Mouse (Mus musculus) c-Kit-negative CD71-positive TER-119-positive erythroid progenitor cells, embryonic 14.5 days (primary cell): Measurements from ENCODE around the gene Acot1.
A peak's percentile ranks its signal among the peaks of the same experiment; 100 is the strongest.
"Not testable (repeated sequence)": the region's sequence is repeated elsewhere in the genome, so short reads cannot be mapped to it uniquely, and the experiment has no call there.

Experiments used
- DNase-seq: peaks from one replicate; pipeline ENCODE4 v3.0.0-alpha.2; 2013; ENCODE audit warnings: low read depth, low spot score

Gene Acot1

DNA sequence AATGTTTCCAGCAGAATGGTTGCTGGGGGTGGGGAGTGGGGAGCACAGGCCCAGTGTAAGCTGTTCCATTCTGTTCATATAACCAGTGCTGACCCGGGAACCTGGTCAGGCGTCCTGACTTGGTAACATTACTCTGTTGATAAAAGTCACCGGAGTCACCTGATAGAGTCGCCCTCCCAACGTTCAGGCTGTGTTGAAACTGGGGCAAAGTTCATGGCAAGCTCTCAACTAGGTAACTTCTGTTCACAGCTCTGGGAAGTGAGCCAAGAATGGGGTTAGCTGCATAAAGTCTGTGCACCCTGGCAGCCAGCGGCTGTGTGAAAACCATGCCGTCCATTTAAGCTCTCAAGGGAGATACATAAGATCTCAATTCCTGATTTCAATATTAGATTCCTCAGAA is 11.2 kb downstream of the Acot1 start:
- not testable (repeated sequence) for DNase-seq

DNA sequence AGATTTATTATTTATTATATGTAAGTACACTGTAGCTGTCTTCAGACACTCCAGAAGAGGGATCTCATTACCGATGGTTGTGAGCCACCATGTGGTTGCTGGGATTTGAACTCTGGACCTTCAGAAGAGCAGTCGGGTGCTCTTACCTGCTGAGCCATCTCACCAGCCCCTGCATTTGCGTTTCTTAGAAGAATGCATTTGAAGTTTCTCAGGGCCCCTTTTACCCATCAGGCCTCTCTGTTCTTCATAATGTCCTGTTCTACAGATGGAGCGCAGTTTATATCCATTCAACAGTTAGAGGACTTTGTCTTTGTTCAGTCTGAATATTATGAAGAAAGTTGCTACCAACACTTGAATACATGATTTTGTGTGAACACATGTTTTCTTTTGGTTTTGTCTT is 13.0 kb downstream of the Acot1 start:
- DNase-seq: not testable (repeated sequence)

DNA sequence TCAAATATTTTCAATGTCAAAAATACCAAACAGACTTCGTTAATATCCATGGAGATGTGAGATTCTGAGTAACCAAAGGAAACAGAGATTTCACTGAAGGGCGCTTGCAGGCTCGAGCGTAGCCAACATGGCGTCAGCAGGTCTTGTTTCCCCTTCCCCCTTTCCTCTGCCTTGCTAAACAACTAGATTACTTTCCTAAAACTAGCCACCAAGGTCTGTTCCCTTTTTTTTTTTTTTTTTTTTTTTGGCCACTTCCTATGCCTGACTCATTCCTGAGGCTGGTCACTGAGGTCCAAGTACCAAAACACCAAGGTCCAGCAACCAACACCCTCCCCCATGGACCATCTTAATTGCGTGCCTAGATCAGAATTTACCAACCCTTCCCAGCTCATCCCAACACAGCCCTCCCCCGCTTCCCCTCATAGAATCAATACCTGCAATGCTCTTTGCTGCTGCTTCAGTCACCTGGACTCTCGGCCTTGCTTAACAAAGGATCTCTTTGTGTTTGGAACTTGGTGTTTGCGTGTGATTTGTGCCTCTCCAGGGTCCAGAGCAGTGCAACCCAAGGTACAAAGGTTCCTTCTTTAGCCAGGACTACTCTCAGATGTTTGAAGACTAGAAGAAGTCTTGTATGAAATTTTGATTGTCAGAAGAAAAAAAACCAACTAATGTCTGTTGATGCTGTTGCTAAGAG is 13.9 kb downstream of the Acot1 start:
- no peak for DNase-seq

DNA sequence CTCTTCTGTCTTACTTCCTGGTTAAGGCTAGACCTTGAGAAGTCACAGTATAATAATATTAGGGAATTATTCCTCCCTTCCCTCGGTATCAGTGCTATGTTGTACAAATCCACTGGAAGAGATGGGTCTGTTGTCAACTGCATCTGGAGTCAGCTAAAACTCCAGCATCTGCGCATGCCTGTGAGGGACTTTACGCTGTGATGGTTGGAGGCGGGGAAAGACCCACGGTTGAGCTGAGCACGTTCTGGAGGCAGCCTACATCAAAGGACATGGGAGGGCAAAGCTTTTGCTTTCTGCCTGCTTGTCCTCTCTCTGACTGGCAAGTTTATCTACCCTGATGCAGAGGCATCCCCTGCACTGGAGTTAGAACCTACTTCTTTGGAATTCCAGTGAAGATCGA is 16.6 kb downstream of the Acot1 start:
- DNase-seq: no peak

DNA sequence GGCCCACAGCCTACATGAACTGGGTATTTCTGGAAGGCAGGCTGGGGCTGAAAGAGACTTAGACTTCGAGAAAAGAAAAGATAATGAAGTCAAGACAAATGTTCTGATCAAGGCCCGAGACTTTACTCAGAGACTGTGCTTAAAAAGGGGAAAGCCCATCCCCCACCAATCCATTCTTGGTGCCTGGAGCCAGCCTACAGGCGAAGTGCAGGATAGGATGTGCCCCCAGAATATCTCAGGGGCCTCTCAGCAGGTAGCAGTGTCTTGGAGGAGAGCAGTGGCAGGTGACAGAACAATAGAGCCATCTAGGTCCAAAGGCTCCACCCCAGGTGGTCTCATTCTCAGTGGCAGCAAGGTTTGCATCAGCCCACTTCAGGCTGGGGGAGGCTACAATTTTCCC is 19.0 kb downstream of the Acot1 start:
- DNase-seq: not testable (repeated sequence)

DNA sequence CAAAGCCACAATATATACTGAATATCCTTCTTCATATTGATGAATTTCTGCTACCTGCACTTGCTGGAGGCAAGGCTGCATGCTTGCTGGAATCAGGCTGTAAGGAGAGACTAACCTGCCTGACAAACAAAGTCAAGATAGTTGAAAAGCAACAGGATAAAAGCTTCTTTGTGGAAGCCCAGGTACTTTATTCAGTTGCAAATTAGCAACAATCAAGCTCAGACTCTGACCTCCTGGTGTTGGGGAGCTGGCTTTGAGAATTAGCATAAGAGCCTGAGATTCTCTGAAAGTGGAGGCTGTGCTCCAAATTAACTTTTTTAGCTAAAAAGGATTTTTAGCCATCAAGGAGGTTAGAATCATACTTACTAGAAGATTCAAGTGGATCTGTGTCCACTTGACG is 19.8 kb downstream of the Acot1 start:
- not testable (repeated sequence) for DNase-seq

DNA sequence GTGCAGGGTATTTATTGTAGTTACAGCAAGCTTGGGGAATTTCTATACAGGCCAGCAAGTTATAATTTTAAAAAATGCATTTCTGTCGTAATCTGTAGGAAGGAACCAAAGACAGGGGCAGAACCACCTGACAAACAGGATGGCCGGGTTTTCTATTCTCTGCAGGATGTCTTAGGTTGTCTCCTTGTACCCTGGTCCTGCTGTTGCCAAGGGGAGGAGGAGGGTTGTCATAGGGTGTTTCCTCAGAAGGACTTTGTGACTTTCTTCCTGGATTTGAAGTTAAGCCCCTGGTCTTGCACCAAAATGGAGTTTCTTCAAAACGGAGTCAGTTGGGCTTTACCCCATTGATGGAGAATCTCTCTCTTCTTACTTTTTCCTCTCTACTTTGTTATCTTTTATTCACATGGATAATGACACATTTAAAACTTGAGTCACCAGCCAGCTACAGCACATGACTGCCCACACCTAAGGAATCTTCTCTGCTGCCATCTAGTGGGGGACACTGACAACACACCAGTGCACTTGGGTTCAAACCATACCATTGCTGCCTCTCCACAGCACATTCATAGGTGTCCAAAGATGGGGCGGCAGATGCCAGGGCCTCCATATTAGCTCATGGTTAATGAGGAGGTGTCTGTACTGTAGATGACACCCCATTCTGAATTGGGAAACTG is 21.5 kb downstream of the Acot1 start:
- peak; percentile 40 for DNase-seq

DNA sequence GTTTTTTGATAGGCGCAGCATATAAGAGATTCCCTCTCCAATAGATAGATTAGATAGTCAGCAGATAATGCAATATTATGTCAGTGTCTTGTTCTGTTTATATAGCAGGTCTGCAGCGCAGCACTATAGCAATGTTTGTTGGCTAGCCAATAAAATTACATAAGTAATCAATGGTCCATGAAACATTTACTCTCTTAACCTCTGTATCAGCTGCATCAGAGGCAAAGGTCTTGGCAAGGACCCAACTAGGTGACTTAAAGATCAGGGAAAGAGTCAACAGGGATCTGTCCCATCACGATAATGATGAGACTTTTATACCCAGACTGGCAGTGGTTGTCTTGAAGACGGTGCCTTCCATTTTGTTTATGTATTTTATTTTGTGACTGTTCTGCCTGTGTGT is 23.6 kb downstream of the Acot1 start:
- no peak for DNase-seq

DNA sequence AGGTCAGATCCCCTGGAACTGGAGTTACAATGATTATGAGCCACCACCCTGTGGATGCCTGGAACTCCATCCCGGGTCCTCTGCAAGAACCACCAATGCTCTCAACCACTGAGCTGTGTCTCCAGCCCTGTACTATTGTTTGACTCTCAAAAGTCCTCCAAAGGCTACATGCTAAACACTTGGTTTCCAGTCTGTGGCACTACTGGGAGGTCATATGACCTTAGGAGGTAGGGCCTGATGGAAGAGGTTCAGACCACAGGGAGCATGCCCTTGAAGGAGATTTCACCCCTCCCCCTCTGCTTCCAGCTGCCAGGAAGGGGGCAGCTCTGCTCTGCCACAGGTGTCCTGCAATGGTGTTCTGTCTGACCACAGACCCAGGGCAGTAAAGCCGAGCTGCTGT is 24.0 kb downstream of the Acot1 start:
- DNase-seq: not testable (repeated sequence)

DNA sequence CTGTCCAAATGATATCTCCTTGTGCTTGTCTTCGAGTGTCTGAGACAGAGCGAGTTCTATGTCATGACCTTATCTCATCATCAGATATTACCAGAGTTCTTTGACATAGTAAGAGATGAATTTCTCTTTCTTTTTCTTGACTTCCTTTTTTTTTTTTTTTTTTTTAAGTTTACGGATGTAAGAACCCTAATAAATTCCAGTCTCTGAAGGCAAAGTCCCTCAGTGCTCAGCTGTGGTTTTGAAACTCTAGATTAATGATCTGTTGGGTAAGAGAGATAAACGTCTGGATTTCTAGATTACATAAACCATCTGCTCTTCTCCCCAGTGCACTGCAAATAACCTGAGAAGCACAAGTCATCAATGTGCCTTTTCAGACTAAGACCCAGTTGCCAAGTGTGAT is 24.8 kb downstream of the Acot1 start:
- DNase-seq: no peak

DNA sequence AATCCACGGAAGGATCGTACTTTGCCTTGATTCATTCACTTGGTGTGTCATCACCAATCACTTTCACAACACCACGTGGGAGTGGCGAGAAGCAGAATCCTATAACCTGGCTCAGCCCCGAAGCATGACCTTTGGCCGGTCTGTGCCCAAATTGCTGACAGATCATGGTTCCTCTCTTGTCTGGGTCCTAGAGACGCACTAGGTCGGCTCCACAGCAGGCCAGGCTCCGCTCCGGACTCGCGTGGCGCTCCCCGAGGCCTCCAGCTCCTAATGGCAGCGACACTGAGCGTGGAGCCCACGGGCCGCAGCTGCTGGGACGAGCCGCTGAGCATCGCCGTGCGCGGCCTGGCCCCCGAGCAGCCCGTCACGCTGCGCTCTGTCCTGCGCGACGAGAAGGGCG is 29.0 kb downstream of the Acot1 start, which contains the start of gene Acot4:
Acot4 (plus strand) TSS at position 139 of the 400 bp plus-strand sequence.
- DNase-seq: not testable (repeated sequence)

DNA sequence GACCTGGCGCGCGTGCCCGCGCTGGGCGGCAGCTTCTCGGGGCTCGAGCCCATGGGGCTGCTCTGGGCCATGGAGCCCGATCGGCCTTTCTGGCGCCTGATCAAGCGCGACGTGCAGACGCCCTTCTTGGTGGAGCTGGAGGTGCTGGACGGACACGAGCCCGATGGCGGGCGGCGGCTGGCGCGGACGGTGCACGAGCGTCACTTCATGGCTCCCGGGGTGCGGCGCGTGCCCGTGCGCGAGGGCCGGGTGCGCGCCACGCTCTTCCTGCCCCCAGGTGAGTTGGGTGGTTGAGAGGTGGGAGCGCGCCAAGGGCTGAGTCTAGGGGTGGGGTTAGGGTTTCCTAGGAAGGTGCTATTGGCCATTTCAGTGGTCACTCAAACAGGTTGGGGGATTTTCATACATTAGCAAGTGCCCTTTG is 29.4 kb downstream of the Acot1 start, which contains the start of gene Gm49366:
Gm49366 (plus strand) TSS at position 245 of the 421 bp plus-strand sequence.
- not testable (repeated sequence) for DNase-seq

DNA sequence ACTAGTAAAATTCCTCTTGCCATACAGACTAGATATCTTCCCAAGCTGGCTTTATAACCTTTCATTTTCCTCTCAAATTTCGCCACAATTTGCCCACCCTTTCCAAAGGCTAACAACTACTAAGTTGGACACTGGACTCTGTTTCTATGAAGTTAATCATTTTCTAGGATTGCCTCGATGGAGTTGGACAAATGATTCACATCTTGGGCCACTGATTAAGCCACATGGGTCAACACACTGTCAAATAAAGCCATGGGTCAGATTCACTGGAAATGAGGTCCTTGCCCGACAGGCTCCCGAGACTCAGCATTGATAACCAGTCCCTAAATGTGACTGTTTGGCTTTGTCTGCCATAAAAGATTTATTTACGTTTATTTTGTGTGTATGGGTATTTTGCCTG is 33.0 kb downstream of the Acot1 start:
- DNase-seq: no peak

DNA sequence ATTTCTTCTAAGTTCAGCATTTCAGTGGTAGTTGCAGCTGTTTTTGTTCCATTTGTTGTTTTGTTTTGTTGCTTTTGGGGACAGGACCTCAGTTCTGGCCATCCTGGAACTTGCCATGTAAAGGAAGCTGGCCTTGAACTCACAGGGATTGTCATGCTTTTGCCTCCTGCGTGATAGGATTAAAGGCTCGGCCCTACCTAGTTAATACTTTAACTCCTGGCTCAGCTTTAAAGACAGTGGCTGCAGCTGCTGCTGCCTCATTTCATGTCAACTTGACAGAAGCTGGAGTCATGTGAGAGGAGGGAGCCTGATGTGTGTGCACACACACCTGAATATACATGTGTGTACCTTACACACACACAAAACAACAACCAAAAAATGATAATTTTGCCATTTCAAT is 34.8 kb downstream of the Acot1 start:
- DNase-seq: no peak

DNA sequence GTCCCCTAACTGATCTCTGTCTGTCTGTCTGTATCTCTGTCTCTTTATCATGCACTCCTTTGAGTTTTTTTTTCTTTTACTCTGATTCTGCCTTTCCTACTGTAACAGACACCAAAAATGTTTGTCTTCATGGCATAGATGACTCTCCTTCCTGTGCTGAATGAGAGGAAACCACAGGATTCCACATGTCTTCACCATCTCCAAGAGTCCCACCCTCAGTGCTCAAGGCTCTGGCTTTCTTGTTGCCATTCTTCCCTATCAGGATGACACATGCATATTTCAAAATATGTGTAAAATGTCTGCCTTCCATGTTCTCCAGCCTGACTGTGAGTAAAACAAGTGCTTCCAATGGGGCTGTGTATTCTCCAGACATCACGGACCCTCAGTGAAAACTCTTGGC is 37.6 kb downstream of the Acot1 start:
- no peak for DNase-seq

DNA sequence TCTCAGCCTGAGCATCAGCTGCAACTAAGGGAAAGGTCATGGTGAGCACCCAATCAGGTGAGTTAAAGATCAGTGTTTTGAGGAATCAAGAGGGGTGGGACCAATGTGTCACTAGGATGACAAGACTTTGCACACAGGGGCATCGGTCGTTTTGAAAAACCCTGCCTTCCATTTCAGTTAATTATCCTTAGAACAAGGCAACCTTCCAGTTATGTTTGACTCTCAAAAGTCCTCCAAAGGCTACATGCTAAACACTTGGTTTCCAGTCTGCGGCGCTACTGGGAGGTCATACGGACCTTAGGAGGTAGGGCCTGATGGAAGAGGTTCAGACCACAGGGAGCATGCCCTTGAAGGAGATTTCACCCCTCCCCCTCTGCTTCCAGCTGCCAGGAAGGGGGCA is 41.5 kb downstream of the Acot1 start:
- DNase-seq: not testable (repeated sequence)

DNA sequence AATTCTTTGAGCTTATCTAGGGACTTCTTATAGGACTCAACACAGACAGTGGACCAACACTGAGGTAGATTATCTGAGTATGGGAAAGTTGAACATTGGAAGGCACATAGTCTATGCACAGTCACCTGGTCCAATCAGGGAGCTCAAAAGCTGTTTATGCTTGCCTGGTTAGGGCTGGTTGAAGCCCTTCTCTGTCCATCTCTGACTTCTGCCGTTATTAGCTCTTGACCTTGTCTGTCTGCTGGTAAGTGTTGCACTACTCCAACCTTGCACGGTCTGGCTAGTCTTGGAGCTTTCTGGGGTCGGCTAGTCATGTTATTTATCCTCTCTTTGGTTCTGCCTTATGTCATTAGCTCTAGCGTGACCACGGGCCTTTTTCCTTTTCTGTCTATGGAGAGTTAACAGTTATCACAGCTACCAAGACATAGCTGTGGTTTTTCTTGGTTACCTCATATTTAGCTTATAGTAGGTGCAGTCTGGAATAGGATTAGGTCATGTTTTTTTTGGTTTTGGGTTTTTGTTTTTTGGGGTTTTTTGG is 42.7 kb downstream of the Acot1 start, which contains the start of gene Acot3:
Acot3 (plus strand) TSS at position 208 of the 538 bp plus-strand sequence.
- DNase-seq: no peak

DNA sequence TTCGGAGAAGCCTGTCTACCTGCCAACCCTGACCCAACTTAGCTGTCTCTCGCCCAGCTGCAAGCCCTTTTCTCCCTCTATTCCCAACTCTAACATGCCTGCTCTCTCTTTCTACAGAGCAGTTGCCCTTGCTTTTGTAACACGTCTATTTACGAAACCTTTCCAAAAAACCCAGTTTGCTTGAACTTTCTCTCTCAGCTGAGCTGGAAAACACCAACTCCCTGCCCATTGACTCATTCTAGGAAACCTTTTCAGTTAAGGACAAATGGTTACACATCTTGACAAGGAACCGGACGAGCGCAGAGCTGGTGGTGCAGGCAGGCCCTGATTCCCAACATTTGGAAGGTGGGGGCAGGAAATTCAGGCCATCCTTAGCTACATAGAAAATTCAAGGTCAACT is 43.3 kb downstream of the Acot1 start:
- DNase-seq: no peak

DNA sequence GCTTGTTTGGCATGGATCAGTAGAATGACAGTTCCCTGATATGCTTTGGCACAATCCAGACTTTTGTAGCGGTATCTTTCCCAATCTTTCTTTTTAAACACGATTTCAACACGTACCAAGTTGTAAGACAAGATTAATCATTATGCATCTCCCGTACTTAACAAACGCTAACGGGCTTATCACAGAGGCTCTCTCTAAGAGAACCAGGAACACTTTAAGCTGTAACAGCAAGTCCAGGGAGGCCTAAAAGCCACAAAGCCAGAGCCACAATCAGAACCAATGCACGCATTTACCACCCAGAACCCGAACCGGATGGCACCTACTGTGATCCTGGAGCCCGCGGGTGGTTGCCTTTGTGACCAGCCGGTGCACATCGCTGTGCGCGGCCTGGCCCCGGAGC is 43.9 kb downstream of the Acot1 start:
- no peak for DNase-seq

DNA sequence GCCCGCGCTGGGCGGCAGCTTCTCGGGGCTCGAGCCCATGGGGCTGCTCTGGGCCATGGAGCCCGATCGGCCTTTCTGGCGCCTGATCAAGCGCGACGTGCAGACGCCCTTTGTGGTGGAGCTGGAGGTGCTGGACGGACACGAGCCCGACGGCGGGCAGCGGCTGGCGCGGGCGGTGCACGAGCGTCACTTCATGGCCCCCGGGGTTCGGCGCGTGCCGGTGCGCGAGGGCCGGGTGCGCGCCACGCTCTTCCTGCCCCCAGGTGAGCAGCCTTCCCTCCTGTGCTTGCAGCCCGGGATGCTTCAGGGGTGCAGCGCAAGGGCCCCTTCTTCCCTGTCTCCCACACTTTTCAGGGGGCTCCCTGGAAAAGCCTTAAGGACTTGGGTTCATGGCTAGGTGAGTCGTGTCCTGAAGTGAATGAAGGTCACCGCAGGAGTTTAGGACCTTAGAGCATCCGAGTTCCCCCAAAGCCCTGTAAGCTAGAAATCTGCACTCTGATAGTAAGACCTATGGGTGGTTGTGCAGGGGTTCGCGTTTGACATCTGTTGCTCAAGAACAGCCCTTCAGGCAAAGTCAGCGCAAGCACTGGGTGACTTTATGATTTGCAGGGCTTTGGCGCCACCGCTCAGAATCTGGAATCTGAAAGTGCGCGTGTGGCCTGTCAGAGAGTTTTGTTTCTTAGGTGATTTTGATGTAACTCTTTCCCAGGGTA is 44.5 kb downstream of the Acot1 start:
- no peak for DNase-seq

DNA sequence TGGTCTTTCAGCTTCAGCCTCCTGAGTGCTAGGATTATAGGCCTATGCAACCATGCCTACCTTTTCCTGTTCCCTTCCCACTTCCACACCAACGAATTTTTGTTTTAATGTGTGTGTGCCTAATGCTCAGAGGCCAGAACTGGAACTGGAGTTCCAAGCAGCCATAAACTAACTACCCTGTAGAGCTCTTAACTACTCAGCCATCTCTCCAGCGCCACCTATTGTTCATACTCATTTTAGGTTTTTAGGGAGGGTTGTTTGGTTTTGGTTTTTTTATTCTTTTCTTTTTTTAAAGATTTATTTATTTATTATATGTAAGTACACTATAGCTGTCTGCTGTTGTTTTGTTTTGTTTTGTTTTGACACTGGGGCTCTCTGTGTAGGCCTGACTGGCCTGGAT is 51.7 kb downstream of the Acot1 start:
- no peak for DNase-seq

DNA sequence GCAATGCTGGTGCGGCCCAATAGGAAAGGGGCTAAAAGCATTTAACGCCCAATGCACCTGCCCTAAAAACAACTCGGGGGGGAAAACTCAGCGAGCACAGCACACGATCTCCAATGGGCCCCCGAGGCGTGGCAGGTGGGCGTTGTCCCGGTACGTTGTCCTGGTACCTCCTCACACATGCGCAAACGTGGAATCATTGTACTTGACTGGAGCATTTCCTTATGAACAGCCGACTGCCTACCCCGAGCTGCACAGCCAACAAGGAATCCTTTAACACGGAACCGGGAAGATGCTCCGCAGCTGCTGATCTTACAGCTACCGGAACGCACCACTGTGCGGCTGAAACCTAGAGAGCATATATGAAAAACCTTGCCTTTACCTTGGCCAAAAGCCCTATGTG is 53.0 kb downstream of the Acot1 start:
- DNase-seq: no peak
